Mouse (Mus musculus): ENCODE measurements around the gene Pick1.

The Pick1 gene

DNA sequence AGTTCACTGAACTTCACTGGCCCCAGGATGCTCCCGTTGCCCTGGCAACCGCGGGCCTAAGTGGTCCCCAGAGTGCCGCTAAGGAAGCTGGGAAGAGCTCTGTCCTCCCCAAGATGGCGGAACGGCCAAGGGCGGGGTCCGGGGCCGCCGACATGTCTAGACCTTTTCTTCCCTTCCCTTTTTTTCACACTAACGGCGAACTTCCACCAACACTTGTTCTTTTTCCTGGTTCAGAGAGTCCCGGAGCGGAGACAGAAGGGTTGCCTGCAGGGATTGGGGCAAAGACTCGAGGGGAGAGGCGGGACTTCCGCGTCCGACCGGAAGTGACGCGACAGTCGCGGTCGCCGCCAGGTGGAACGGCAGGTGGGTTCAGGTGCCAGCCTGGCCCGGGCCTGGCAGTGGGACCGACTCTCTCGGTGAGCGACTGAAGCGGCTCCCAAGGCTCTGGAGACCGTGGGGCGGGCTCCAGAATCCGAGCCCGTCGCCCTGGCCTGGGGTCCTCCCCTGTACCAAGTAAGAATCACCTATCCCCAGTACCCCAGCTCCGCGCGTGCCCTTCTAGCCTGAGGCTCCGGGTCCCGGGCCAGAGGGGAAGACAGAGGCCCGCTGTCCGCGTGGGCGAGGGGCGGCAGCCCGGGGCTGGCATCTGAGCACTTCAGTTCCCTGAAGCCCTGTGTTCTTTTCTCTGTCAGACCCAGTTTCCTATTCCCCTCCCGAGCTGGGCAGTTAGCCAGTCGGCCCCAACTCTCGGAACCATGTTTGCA, at the start of gene Pick1, which contains the start of gene Gm49486:
Gene Pick1 (plus strand): TSS at position 116 of the 764 bp plus-strand sequence.
Gene Gm49486 (plus strand): TSS at position 334 of the 764 bp plus-strand sequence.
- DNase-seq (ENCODE audit: low spot score in 2 of 2): peak; percentile 76 to 91

DNA sequence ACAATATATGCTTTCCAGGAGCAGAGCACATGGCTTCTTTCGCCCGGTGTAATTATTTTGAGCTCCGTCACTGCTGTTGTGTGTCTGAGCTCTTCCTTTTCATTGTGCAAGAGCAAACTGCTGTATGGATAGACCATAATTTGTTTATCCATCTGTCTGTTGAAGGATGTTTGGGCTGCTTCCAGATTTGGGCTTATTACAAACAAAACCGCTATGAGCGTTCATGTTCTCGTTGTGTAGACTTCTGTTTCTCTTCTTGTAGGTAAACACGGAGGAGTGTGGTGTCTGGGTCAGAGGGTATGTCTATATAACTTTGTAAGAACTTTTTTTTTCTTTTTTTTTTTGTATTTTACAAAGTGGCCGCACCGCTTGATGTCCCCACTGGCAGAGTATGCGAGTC, 43.8 kb upstream of the Pick1 start:
- DNase-seq (ENCODE audit: low spot score in 2 of 2): no peak

DNA sequence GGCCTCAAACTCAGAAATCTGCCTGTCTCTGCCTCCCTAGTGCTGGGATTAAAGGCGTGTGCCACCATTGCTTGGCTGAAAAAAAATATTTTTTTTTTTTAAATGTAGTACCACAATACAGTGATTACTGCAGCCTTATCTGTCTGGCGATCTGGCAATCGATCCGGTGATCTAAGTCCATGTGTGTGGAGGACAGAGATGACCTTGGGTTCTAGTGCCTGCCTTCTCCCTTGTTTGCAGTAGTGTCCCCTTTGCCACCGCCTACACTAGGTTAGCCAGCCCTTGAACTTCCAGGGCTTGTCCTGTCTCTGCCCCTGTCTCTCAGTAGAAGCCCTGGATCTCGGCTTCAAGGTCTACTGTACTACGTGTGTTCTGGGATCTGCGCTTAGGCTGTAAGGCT, 41.2 kb upstream of the Pick1 start:
- no peak for DNase-seq (ENCODE audit: low spot score in 2 of 2)

DNA sequence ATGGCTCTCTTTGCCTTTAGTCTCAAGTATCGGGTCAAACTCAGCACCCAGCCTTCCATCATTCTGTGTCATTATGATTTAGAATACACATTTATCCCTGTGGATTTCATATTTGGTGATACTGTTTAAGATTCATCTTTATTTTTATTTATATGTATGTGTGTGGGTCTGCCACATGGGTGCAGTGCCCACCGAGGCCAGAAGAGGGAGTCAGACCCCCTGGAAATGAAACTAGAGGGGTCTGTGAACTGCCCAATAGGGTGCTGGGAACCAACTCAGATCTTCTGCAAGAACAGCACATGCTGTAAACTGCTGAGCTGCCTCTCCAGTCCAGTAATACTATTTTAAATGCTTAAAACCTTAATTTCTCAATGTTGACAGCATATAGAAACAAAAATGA, 37.5 kb upstream of the Pick1 start:
- no peak for DNase-seq (ENCODE audit: low spot score in 2 of 2)

DNA sequence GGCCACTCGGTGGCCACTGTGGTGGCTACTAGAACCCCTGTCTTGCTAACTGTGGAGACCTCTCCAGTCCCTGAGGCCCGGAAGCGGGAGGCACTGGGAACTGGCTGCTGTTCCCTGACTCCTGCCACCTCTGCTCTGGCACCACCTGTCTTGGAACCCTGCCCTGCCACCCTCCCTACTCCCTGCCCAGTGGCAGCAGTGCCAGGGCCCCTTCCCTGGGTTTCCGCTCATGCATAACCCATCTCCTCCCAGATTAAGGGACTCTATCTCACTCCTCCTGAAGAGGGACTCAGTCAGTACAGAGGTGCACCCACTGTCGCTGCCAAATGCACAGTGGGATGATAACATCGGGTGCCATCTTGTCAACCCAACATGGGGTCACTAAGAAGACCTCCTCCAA, 36.5 kb upstream of the Pick1 start:
- no peak for DNase-seq (ENCODE audit: low spot score in 2 of 2)

DNA sequence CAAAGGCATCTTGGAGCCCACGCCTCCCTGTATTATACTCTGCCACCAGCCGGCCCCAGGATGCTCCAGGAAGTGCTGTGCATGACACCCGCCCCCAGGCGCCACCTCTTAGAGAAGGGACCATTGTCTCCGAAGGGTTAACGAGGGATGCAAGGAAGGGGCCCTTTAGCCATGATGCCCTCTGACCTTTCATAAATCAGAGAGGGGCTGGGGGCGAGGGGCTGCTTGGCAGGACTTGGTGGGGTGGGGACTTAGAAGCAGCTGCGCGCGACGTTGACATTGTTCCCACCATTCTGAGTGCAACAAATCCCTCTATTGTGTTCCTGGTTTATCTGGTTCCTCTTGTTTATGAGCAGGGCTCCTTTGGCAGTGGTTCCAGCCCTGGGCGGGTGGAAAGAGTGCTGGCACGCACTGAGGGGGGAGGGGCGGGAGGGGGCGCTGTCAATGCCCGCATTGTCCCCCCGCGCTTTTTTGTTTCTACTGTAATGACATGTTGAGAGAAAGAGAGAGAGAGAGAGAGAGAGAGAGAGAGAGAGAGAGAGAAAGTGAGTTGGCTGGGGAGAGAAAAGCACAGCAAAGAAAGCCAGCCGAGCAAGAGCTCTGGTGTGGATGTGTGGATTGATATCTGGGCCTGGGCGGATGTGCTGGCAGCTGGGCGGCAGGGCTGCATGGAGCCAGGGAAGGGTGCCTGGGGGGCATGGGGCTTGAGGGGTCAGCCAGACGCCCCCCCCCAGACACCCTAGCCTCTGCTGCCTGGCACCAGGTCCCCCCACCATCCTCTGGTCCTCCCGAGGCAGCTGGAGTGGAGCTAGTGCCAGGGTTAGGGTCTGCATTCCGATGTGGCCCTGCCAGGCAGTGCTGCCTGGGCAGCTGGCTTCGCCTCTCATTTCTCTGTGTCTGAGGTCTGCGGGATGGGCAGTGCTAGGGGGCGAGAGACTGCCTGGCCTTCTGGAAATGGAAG, 35.8 kb upstream of the Pick1 start:
- DNase-seq (ENCODE audit: low spot score in 2 of 2): no peak

DNA sequence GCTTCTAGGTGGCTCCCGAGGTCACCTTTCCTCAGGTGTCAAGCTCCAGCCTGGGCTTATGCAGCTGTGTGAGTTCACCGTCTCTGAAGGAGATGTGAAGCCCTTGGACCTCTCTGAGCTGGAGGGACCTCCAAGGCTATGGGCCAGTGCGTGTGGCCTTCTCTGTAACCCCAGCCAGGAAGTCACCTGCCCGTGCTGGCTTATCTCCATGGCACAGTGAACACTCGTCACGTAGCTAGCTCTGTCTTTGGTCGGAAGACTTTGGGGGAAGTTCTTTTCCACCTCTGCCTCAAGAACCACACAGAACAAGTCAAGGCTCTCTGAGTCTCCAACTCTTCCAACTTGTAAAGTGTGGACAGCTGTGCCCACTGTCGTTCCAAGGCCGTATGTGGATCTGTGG, 34.9 kb upstream of the Pick1 start:
- DNase-seq (ENCODE audit: low spot score in 2 of 2): no peak

DNA sequence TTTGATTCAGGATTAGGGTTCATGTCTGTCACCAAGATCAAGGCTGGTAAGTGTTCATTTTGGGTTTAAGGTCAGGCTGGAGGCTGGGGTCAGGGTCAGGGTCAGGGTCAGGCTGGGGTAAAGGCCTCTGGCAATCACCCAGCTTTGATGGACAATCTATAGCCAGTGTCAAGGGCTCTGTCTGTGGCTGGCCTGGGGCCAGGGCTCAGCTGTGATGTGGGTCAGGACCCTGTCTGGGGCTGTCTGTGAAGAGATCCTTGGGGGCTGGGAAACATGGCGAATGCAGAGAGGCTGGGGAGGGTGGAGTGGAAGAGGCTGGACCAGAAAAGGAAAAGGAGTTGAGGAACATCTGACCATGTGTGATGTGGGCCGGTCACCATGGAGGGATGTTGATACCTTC, 34.0 kb upstream of the Pick1 start:
- no peak for DNase-seq (ENCODE audit: low spot score in 2 of 2)

DNA sequence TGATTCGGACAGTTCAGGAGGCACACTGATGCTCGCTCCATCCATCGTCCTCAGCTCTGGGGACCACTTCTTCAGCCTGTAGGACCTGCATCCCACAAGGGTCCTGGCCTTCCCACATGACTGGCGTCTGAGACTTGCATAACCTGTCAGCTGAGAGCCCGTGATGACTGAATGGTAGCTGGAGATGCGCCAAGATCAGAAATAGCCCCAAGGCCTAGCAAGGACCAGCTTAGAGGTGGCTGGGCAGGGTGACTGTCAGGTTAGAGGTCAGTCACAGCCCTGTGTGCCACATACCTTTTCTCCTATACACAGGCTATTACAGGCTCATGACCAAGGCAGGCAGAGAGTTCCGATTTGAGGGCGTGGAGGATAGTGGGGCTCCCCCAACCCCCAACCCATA, 33.5 kb upstream of the Pick1 start:
- DNase-seq (ENCODE audit: low spot score in 2 of 2): no peak

DNA sequence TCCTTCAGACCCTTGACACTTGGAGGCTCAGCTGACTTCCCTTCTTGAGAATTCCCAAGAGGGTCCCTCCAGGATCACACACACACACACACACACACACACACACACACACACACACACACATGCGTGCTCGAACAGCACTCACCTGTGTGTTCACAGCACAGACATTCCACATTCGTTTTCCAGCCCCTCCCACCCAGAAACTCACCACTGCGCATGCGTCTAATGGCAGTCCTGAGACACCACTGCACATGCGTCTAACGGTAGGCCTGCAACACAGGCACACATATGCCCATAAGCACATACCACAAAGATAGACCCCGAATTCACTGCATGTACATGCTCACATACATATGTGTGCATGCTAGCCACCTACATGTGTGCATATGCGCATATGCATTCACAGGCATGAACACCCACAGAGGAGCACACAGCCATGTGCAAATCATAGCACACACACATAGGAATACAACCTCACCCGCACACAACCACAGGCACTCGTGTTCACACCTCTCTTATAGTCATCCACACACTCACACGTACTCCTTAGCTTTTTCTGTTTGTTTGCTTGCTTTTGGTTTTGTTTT, 29.5 kb upstream of the Pick1 start:
- no peak for DNase-seq (ENCODE audit: low spot score in 2 of 2)

DNA sequence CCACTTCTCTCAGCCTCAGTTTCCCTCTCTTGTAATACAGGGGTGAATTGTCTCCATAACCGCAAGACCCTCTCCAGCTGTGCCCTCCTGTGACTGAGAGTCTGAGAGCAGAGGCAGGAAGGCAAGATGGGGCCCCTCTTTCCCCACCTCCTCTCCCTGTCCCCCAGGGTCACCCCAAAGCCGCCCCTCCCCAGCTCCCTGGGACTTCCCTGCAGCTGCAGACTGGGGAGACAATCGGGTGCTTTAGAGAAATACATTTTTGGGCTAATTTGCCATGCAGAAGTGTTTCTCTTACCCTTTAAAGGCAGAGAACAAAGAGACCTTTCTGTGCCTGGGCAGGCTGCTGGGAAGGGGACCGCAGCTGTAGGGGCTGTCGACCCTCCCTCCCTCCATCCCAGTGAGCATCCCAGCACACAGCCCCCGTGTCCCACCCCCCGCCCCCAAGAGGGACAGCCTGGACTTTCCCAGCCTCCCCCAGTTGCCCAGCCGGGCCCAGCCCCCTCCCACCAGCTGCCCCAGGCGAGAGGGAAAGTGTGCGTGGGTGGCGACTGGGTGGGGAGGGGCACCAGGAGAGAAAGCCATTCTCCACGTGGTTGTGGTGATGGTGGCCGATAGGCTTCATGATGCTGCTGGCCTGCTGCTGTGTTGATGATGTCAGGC, 27.4 kb upstream of the Pick1 start:
- DNase-seq (ENCODE audit: low spot score in 2 of 2): no peak

DNA sequence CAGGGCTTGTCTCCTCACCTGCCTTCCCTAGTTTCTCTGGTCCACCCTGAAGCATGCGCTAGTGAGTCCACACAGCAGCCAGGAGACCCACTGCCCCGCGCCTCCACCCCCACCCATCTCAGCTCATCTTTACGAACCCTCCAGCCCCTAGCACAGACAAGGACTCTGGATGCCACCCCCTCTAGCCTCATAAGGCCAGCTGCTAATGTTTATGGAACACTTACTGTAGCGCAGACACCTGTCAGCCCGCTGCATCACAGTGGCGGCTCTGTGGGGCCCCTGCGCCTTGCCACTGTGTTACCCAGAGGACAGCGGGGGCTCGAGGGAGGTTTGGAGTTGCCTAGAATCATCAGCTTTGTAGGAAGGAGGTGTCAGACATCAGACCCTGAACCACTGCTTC, 26.4 kb upstream of the Pick1 start:
- no peak for DNase-seq (ENCODE audit: low spot score in 2 of 2)

DNA sequence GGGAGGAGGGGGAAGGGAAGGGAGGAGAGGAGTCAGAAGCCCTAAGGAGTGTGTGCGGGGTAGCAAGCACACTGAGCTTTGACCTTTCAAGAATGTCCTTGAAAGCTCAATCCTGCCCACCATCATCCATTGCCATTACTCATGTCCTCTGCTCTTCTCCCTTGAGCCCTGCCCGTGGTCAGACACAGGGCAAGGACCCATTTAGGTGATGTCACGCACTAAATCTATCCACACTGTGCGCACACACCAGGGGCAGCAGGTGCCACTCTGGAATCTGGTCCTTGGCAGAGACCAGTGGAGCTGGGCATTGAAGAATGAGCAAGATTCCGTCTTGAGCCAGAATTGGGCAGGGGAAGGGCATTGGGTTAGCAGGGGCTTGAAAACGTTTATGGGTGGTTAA, 20.8 kb upstream of the Pick1 start:
- DNase-seq (ENCODE audit: low spot score in 2 of 2): no peak

DNA sequence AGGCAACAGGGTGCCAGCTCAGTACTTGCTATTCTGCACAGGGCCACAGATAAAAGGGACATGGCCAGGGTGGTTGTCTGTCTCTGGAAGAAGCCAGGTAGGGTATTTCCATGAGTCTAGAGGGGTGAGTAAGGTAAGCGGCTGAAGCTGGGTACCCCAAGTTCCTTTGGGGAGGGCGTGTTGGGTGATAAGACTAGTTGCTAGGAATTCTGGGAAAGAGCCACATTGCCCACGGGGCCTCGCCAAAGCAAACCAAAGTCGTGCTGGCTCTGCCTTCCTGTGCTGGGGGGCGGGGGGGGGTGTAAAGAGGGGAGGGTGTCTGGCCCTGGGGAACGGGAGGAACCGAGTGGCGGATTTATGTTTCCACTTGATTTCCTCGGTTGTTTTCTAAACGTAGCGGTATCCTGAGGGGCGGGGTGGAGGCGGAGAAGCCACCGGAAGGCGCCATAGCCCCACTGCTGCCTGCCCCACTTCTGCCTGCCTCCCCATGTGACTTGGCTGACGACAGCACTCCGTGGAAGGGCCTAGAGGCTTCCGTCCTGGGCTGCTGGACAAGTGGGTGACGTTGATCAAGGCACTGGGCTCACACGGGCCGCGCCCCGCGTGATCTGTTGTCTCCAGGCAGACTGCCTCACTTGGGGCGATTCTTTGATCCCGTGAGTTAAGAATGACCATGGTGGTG, 20.1 kb upstream of the Pick1 start:
- DNase-seq (ENCODE audit: low spot score in 2 of 2): no peak

DNA sequence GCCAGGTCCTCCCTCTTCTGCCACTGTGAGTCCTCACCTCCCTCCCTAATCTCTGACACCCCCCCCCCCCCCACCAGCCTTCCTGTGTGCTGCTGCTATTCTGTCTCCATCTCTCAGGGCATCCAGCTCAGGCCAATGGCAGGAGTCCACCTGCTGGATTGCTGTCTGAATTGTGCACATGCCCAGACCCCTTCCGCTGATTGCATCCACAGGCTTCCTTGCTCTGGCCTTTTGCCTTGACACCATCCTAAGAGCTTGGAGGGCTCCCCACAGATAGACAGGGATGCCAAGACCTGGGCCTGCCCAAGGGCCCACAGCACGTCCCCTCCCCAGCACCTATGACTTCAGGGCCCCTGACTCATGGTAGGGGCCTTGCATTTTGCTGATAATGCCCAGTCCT, 18.6 kb upstream of the Pick1 start:
- DNase-seq (ENCODE audit: low spot score in 2 of 2): no peak

DNA sequence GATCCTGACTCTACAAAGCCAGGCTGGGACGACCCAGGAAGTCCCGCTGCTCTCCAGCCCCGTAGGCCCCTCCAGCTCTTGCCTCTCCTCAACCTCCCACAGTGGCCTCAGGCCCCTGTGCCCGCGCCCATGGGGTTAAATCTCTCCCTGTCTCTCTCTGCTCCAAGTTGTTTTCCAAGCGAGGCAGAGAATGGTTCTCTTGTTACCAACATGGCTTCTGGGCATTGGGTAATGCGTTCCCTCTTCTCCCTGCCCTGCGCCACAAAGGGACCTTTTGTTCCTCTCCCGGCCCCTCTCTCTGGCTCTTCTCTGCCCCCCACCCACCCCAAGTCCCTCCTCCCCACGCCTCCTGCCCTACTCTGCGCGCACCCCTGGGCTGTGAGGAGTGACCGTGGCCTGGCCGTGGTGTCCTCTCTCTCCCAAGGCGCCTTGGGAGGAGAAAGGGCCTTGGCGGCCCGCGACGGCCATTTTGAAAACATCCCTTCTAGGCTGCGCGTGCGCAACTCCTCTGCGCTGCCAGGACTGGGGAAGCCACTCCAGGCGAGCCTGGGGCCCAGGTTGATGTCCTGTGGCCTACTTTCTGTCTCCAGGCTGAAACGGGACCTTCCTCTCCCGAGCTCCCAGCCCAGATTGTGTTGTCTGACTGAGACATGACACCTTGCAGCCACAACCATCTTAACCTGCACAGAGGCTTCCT, 16.1 kb upstream of the Pick1 start:
- DNase-seq (ENCODE audit: low spot score in 2 of 2): no peak

DNA sequence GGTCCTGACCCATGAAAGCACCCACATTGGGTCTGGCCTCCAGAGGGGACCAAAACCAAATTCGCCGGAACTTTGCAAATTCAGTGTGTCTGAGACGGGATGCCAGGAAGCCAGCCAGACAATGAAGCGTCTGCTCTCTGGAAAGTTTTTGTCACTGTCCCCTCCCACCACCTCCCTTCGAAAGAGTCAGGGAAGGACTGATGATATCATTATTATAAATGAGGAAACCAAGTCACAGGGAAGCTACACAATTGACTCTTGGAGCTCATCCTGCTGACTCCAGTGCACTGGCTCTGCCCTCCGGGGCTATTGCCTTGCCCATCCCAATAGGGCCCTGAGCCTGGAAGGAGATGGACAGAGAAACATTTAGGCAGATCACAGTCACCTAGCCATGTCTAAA, 15.4 kb upstream of the Pick1 start:
- no peak for DNase-seq (ENCODE audit: low spot score in 2 of 2)

DNA sequence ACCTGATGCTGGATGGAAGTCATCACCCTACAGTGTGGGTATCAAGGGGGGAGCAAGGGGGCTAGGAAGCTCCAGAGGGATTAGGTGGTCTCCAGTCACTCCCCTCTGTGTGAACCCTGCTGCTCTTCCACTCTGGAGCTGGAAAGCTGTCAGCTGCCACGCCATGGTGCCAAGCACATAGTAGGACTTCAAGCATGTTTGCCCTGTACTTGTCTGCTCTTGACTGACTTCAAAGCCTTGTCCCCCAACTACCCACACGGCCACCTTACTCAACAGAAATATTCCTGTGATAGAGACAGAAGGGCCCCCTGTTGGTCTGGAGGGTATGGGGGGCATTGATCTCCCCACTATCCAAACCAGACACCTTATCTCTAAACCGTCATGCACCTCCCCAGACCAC, 12.8 kb upstream of the Pick1 start:
- no peak for DNase-seq (ENCODE audit: low spot score in 2 of 2)

DNA sequence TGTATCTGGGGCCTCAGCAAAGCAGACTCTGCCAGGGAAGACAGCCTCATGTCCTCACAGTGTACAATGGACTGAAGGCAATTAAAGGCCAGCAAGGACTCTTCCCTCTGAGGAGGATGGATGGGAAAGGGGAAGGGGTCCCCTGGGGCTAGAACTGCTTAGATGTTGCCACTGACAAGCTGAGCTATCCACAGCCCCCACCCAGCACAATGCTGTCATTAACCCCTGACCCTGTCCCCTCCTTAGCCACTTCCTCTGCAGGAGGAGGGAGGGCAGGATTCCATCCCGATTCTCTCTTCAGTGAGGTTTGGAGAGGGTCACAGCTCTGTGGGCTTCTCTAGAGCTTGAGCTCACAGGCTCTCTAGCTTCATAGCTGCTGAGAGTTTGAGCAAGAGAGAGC, 9.4 kb upstream of the Pick1 start:
- no peak for DNase-seq (ENCODE audit: low spot score in 2 of 2)

DNA sequence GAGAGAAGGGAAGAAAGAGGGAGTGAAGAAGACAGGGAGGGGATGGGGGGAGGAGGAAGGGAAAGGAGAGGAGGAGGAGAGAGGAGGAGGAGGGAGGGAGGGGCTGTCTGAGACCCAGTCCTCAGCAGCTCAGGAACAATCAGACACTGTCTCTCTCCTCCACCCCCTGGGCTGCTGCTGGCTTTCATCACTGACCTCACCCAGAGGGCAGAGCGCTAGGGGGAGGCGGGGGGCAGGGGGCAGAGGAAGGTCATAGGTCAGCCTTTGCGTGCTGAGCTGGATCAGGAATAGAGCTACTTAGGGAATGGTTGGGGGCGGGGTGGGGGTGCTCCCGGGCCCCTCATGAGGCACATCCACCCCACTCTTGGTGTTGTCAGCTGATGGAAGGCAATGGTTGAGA, 5.3 kb upstream of the Pick1 start:
- DNase-seq (ENCODE audit: low spot score in 2 of 2): no peak

DNA sequence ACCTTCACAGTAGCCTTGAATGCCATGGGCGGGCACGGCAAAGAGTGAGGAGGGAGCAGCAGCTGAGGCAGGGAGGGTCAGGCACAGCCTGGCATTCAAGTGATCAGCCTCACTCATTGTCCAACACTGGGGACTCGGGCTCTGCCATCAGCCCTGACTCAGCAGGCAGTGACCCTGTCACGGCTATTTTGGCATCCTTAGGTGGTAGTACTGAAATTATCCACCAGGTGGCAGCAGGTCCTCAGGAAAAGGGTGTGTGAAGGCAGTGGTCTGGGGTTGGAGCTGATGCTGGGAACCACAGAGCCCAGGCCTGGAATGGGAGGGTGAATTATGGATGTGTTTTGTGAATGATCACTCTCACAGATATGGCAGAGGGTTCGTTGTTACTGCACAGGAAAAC, 4.3 kb upstream of the Pick1 start:
- DNase-seq (ENCODE audit: low spot score in 2 of 2): peak; percentile 69 to 77
